10 mouse cellular contexts compared by ENCODE assay signal in the genomic region with DNA sequence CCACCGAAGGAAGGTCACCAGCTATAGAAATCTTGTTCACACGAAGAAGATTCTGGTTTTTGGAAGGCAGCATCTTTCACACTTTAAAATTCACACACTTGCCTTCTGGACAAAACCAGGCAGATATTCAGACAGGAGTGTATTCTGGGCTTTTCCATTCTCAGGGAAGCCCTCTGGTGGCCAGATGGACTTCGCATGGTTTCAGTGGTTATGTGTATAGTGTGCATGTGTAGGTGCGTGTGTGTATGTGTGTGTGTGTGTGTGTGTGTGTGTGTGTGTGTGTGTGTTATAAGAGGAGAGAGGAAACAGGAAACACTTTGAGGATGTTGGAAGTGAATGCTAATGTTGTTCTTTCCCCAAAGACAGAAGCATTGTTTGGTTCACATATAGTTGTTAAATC.
DNase-seq lines count a peak whose midpoint lies in the region; ATAC-seq and TF ChIP-seq lines count a peak whose summit lies in the region.
"Had no signal": no experiment of that assay in that cellular context is flagged by ENCODE, and none has a peak within 500 bp of the region (broad histone marks: within the 10 kb centered on the region; RNA-seq: fewer than 3 reads in every experiment).

No protein-coding gene starts in this region.

- no peak overlapping the region for H3K4me3 ChIP-seq in bone marrow, adult 2 months (replicated peaks; ENCODE audit: control insufficient read depth, low read depth, low read length)
- H3K4me3 ChIP-seq in forebrain, embryonic 15.5 days, result no peak overlapping the region
- no peak overlapping the region for H3K4me3 ChIP-seq in liver, postnatal 0 days (ENCODE audit: low read depth, low read length)
- H3K4me3 ChIP-seq: embryonic facial prominence, embryonic 15.5 days; limb, embryonic 15.5 days had no signal

- DNase-seq in urinary bladder, postnatal 14 days (ENCODE audit: low spot score), result peak; percentile 65
- no peak for DNase-seq in urinary bladder, postnatal 10 days (ENCODE audit: low spot score)
- peak; percentile 41 for DNase-seq in liver, postnatal 0 days
- DNase-seq in right cerebral cortex, postnatal 10 days (ENCODE audit: low spot score in 2 of 2), result peak; percentile 68 to 70
- no peak for DNase-seq in c-Kit-positive CD71-positive TER-119-positive erythroid progenitor cells, embryonic 14.5 days (ENCODE audit: low spot score)

- H3K27ac ChIP-seq in bone marrow, adult 2 months (ENCODE audit: control insufficient read depth, insufficient read depth, low read depth, low read length, poor library complexity), result no peak overlapping the region
- H3K27ac ChIP-seq in forebrain, embryonic 15.5 days (replicated peaks), result no peak overlapping the region
- H3K27ac ChIP-seq in liver, postnatal 0 days (ENCODE audit: low read depth), result no peak overlapping the region
- H3K27ac ChIP-seq: embryonic facial prominence, embryonic 15.5 days; limb, embryonic 15.5 days had no signal

- ATAC-seq in forebrain, embryonic 15.5 days (replicated peaks), result peak; percentile 67; the same call in 1 of the 2 replicates
- peak; percentile 70 for ATAC-seq in inflammation-experienced regulatory T-cells, adult 6 months
- ATAC-seq in liver, postnatal 0 days, result no peak

- WGBS in bone marrow, adult 2 months, result 50% methylated on average over 4 of the region's 4 CpGs
- 62% methylated on average over 4 of the region's 4 CpGs for WGBS in forebrain, embryonic 15.5 days
- 66% methylated on average over 4 of the region's 4 CpGs for WGBS in liver, postnatal 0 days (ENCODE audit: insufficient replicate concordance)

- no peaks in the 10 kb centered on the region for H3K4me1 ChIP-seq in bone marrow, adult 2 months (ENCODE audit: control insufficient read depth, insufficient read depth, low read length)
- no peaks in the 10 kb centered on the region for H3K4me1 ChIP-seq in forebrain, embryonic 15.5 days
- no peaks in the 10 kb centered on the region for H3K4me1 ChIP-seq in liver, postnatal 0 days (ENCODE audit: insufficient read depth)
- H3K4me1 ChIP-seq: embryonic facial prominence, embryonic 15.5 days; limb, embryonic 15.5 days had no signal

- no peaks in the 10 kb centered on the region for H3K27me3 ChIP-seq in forebrain, embryonic 15.5 days
- H3K27me3 ChIP-seq in liver, postnatal 0 days (ENCODE audit: insufficient read depth, low read length), result no peaks in the 10 kb centered on the region
- H3K27me3 ChIP-seq: embryonic facial prominence, embryonic 15.5 days; limb, embryonic 15.5 days had no signal

- no peaks in the 10 kb centered on the region for H3K36me3 ChIP-seq in forebrain, embryonic 15.5 days
- H3K36me3 ChIP-seq in liver, postnatal 0 days (replicated peaks; ENCODE audit: insufficient read depth, low read length), result no peaks in the 10 kb centered on the region
- H3K36me3 ChIP-seq: embryonic facial prominence, embryonic 15.5 days; limb, embryonic 15.5 days had no signal

- H3K4me2 ChIP-seq in forebrain, embryonic 15.5 days (replicated peaks), result no peak overlapping the region
- H3K4me2 ChIP-seq in liver, postnatal 0 days (ENCODE audit: low read depth, low read length), result no peak overlapping the region
- H3K4me2 ChIP-seq: embryonic facial prominence, embryonic 15.5 days; limb, embryonic 15.5 days had no signal

- no peak for TF ChIP-seq EP300 in liver, postnatal 0 days (IDR thresholded peaks at IDR 0.05; ENCODE audit: low read depth)

- no peaks in the 10 kb centered on the region for H3K9me3 ChIP-seq in forebrain, embryonic 15.5 days
- no peaks in the 10 kb centered on the region for H3K9me3 ChIP-seq in liver, postnatal 0 days (ENCODE audit: low read length)
- H3K9me3 ChIP-seq: embryonic facial prominence, embryonic 15.5 days; limb, embryonic 15.5 days had no signal

- no peak for TF ChIP-seq POLR2A in bone marrow, adult 2 months (IDR thresholded peaks at IDR 0.05; ENCODE audit: borderline replicate concordance, control insufficient read depth, low read depth, low read length)

- no peak overlapping the region for H3K9ac ChIP-seq in forebrain, embryonic 15.5 days (replicated peaks)
- no peak overlapping the region for H3K9ac ChIP-seq in liver, postnatal 0 days (replicated peaks)
- H3K9ac ChIP-seq: embryonic facial prominence, embryonic 15.5 days; limb, embryonic 15.5 days had no signal

- TF ChIP-seq CTCF in bone marrow, adult 2 months (IDR thresholded peaks at IDR 0.05; ENCODE audit: control insufficient read depth, insufficient read depth, low read length), result peak; percentile 24; the same call in 1 of the 2 replicates
- peak; percentile 74 for TF ChIP-seq CTCF in liver, postnatal 0 days (IDR thresholded peaks at IDR 0.05; ENCODE audit: low read depth)

Comparison
In these comparisons a context has a peak if more than half of its experiments do, and no peak if none do; other contexts are left out.
1. DNase-seq: peak in urinary bladder, postnatal 14 days (single experiment), liver, postnatal 0 days (single experiment) and right cerebral cortex, postnatal 10 days (2 of 2); none in urinary bladder, postnatal 10 days (single experiment) and c-Kit-positive CD71-positive TER-119-positive erythroid progenitor cells, embryonic 14.5 days (single experiment).